Mouse (Mus musculus) liver, embryonic 11.5 days (tissue): Measurements from ENCODE around the gene Glcci1. TPM values are rescaled to one million over a fixed set of nuclear protein-coding genes. Genes with fewer than 3 reads are reported as not detected.

Experiments used
- ATAC-seq: fragments of 200-750 bp; cut with Nextera tagmentation; replicated peaks from 2 replicates; pipeline ENCODE4 v1.8.0; 2017; ENCODE audit warnings: moderate number of reproducible peaks, mild to moderate bottlenecking, moderate TSS enrichment, moderate library complexity; ENCODE audit not compliant: low FRiP score
- DNase-seq: peaks from one replicate; pipeline ENCODE4 v3.0.0-alpha.2; 2017; ENCODE audit warnings: low spot score
- H3K27ac ChIP-seq: fragments of 300-500 bp; sonication (generic); 2 replicates; pipeline ENCODE4 v1.5.1; 2014; ENCODE audit warnings: mild to moderate bottlenecking, low read depth, low read length, control low read depth
- H3K27me3 ChIP-seq: fragments of 300-500 bp; sonication (generic); replicated peaks from 2 replicates; pipeline ENCODE4 v1.6.1; 2014; ENCODE audit warnings: low read length, mixed read lengths; ENCODE audit not compliant: control insufficient read depth, insufficient read depth
- H3K36me3 ChIP-seq: fragments of 300-500 bp; sonication (generic); 2 replicates; pipeline ENCODE4 v1.6.1; 2014; ENCODE audit warnings: mild to moderate bottlenecking, low read length, moderate library complexity, mixed read lengths; ENCODE audit not compliant: control insufficient read depth, insufficient read depth
- H3K4me1 ChIP-seq: fragments of 300-500 bp; sonication (generic); replicated peaks from 2 replicates; pipeline ENCODE4 v1.6.1; 2014; ENCODE audit warnings: low read length, mixed read lengths; ENCODE audit not compliant: control insufficient read depth, insufficient read depth
- H3K4me2 ChIP-seq: fragments of 300-500 bp; sonication (generic); 2 replicates; pipeline ENCODE4 v1.6.1; 2014; ENCODE audit warnings: mild to moderate bottlenecking, control low read depth, moderate library complexity
- H3K4me3 ChIP-seq: fragments of 300-500 bp; sonication (generic); 2 replicates; pipeline ENCODE4 v1.5.1; 2014; ENCODE audit warnings: low read depth, low read length, control low read depth
- H3K9ac ChIP-seq: fragments of 300-500 bp; sonication (generic); 2 replicates; pipeline ENCODE4 v1.6.1; 2014; ENCODE audit warnings: low read depth, low read length, control low read depth
- H3K9me3 ChIP-seq: fragments of 300-500 bp; sonication (generic); 2 replicates; pipeline ENCODE4 v1.6.1; 2016; ENCODE audit warnings: low read length, inconsistent platforms, mixed read lengths; ENCODE audit not compliant: control insufficient read depth
- WGBS: fragments of 180-500 bp; shearing (Covaris S2); extraction: QIAGEN DNeasy Blood & Tissue Kit; methylation state at CpG from one replicate; pipeline ENCODE4 v1.1.7; 2014; 5-methylcytosine and 5-hydroxymethylcytosine counted together
- polyA plus RNA-seq: library from polyadenylated mRNA; unstranded; fragments of >200 nt; fragmentation: Nextera tagmentation; extraction: Ambion mirVana; gene quantifications from 2 replicates; pipeline ENCODE4 v1.2.1, GENCODE M21; 2014

Gene Glcci1
- polyA plus RNA-seq, 1 experiment from 2014 or later = 3.9 TPM

DNA sequence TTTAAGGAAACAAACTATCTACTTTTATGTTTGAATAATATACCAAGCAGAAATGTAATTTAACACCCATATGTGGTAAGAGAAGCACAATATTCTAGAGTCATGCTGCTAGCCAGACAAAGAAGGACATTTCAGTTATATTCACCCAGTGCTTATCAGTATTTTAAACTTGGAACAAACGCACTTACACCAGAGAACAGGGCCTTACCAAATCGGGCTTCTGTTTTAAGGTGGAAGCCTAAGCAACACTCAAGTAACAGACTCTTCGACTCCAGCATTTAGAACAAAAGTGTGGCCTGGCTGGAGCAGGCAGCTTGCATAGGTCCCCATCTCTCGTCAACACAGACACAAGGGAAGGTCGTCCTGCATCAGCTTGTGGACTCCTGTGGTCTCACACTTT, 21.2 kb upstream of the Glcci1 start:
- H3K4me3 ChIP-seq = no peak overlapping the region
- H3K9me3 ChIP-seq = no peaks in the 10 kb centered on the region
- peaks cover 30% of the 10 kb centered on the region for H3K4me1 ChIP-seq
- no peaks in the 10 kb centered on the region for H3K27me3 ChIP-seq
- no peaks in the 10 kb centered on the region for H3K36me3 ChIP-seq
- H3K27ac ChIP-seq = peak overlapping the region; percentile 55
- peak; percentile 28; the same call in 1 of the 2 replicates for ATAC-seq
- no peak for DNase-seq
- WGBS = 36% methylated on average over 5 of the region's 5 CpGs
- no peak overlapping the region for H3K9ac ChIP-seq
- H3K4me2 ChIP-seq = peak overlapping the region; percentile 14; the same call in 1 of the 2 replicates

DNA sequence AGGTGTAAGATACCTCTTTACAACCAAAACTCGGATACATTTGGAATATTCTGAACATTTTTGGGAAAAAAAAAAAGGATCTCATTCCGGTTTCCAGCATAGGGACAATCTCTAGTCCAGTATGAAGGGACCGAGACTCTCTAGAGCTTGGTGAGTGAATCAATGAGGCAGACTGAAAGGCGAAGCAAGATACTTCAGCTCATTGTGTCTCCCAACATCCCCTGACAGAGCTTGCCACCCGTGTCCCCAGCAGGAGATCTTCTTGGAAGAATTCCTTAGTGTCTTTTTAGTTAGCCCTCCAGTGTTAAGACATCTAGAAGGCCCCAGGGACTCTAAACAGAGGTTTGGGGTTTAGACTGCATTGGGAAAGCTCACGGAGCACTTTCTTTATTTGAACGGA, 20.1 kb upstream of the Glcci1 start:
- ATAC-seq (no peak), DNase-seq (no peak)
- 79% methylated on average over 7 of the region's 7 CpGs for WGBS
- H3K36me3 ChIP-seq = no peaks in the 10 kb centered on the region
- no peaks in the 10 kb centered on the region for H3K27me3 ChIP-seq
- no peak overlapping the region for H3K4me2 ChIP-seq
- H3K27ac ChIP-seq = no peak overlapping the region
- H3K9ac ChIP-seq = no peak overlapping the region
- no peaks in the 10 kb centered on the region for H3K9me3 ChIP-seq
- no peak overlapping the region for H3K4me3 ChIP-seq
- peaks cover 30% of the 10 kb centered on the region for H3K4me1 ChIP-seq

DNA sequence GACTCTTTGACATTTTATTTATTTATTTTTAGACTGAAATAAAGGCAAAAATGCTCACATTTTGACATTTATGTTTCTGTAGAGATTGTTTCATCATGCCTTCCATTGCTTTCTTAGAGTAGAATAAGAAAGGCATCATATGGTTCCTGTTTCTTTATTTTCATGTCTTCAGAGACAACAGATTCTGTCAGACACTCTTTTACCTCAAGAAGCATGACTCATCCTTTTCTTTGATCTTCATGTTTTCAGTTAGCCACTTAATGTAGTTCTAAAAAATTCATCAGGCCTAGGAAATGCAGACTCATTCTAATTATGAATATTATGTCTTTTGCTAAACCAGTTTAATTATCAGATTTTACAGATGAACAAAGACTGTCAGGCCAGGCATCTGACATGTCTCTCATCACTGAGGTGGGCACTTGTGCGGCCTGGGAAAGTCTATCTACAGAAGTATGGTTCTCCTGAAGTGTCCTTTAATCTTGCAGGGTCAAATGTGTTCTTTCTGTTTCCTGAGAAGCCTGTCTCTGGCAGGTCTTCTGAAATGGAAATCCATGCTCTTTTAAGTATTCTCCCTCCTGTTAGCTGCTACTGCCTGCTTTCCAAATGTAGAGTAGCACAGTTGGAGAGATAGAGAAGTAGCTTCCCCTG, 19.3 kb upstream of the Glcci1 start:
- Histone ChIP-seq H3K4me2 (no peak overlapping the region), H3K27me3 (no peaks in the 10 kb centered on the region), H3K9ac (no peak overlapping the region), H3K4me3 (no peak overlapping the region), H3K4me1 (peaks cover 25% of the 10 kb centered on the region), H3K9me3 (no peaks in the 10 kb centered on the region), H3K27ac (no peak overlapping the region), H3K36me3 (no peaks in the 10 kb centered on the region)
- DNase-seq (no peak), ATAC-seq (no peak)
- 57% methylated on average over 1 of the region's 1 CpGs for WGBS

DNA sequence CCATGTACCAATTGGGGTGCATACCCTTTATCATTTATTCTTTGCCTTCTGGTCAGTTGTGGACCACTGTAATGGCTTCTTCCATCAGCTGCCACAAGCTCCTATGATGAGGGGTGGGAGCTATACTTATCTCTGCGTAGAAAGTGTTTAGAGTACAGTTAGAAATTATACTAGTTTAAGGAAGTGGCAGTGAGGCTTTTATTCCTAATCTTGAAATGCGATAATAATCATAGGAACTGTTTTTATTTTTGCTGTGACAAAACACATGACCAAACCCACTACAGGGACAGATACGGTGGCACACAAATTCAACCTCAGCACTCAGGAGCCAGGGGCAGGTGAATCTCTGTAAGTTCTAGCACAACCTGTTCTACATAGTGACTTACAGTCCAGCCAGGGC, 17.2 kb upstream of the Glcci1 start:
- Histone ChIP-seq H3K9ac (no peak overlapping the region), H3K27ac (no peak overlapping the region), H3K4me3 (no peak overlapping the region), H3K36me3 (no peaks in the 10 kb centered on the region), H3K27me3 (no peaks in the 10 kb centered on the region), H3K4me2 (no peak overlapping the region), H3K9me3 (no peaks in the 10 kb centered on the region), H3K4me1 (peaks cover 4% of the 10 kb centered on the region)
- 86% methylated on average over 3 of the region's 3 CpGs for WGBS
- DNase-seq (no peak), ATAC-seq (no peak)

DNA sequence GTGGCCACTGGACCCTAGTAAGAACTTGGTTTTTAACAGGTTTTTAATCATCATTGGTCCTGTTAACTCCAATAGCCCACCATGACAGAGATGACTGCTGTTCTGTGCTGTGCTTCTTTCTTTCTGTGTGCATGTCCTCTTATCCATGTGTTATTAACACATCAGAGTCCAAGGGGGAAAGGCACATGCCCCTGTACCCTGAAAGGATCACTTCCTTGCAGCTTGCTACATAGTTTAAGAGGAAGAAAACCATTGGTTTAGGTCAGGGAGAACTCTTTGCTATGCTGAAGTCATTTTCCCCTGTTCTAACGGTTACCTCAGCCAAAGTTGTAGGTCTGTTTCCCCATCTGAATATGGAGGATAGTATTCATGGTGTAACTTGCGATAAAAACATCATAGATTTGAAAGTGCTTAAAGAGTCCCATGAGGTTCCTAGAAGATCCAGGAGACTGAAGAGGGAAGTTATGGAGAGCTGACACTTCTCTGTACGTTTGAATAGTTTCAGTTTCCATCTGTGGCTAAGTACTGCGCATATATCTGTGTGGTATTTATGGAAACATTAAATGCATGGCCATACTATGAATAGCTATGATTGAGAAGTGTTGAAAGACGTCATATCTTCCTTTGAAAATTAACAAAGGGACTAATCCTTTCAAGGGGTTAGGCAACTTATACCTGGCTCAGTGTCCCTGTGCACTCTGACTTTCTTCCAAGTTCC, 14.1 kb upstream of the Glcci1 start:
- ATAC-seq (no peak), DNase-seq (no peak)
- WGBS = 78% methylated on average over 5 of the region's 5 CpGs
- Histone ChIP-seq H3K9ac (no peak overlapping the region), H3K9me3 (no peaks in the 10 kb centered on the region), H3K36me3 (no peaks in the 10 kb centered on the region), H3K4me1 (no peaks in the 10 kb centered on the region), H3K27ac (no peak overlapping the region), H3K4me2 (no peak overlapping the region), H3K27me3 (no peaks in the 10 kb centered on the region), H3K4me3 (no peak overlapping the region)

DNA sequence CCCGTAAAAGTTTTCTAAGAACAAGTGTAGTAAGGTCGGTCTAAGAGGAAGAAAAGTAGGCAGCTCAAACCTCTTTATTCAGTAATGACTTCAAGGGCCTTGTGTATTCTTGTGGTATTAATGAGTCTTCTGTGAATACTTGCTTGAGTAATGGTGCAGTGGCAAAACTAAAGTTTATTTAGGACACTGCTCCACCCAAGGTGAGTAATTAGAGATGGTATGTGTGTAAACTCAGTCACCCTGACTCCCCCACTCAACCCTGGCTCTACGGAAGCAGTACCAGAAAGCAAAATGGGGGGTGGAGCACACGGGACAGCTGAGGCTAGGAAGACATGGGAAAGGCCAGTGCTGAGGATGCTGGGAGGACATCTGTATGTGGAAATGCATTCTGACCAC, 13.6 kb upstream of the Glcci1 start:
- H3K9me3 ChIP-seq = no peaks in the 10 kb centered on the region
- H3K4me3 ChIP-seq = no peak overlapping the region
- H3K27me3 ChIP-seq = no peaks in the 10 kb centered on the region
- H3K4me1 ChIP-seq = no peaks in the 10 kb centered on the region
- DNase-seq = no peak
- no peak overlapping the region for H3K4me2 ChIP-seq
- H3K36me3 ChIP-seq = no peaks in the 10 kb centered on the region
- no peak overlapping the region for H3K9ac ChIP-seq
- ATAC-seq = no peak
- 70% methylated on average over 4 of the region's 4 CpGs for WGBS
- H3K27ac ChIP-seq = no peak overlapping the region

DNA sequence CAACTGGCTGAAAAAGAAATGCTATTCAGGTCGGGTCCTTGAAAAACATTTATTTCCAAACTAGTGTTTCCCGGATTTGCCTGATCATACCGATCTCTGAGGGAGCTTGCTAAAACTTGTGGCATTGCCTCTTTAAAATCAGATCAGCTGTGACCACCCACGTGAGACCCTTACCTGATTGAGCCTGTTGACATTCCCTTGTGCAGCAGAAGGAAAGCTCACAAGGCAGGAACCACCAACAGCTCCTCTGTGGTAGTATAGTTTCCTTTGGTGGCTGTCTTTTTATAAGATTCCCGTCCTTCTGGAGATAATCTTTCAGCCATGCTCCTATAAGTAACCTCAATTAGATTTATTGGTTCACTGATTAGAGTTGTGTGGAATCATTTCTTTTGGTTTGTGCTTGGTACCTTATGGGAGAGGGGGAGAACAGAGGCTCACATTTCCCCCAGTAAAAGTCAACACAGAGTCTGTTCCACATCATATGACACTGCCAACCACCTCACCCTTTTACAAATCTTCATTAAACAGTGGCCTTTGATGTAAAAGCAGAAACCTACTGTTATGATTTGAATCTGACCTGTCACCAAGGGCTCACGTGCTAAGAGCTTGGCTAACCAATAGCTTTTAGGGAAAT, 12.0 kb upstream of the Glcci1 start:
- H3K27ac ChIP-seq = no peak overlapping the region
- no peaks in the 10 kb centered on the region for H3K27me3 ChIP-seq
- H3K4me3 ChIP-seq = no peak overlapping the region
- no peak overlapping the region for H3K9ac ChIP-seq
- no peak overlapping the region for H3K4me2 ChIP-seq
- no peak for ATAC-seq
- WGBS = 67% methylated on average over 6 of the region's 6 CpGs
- H3K4me1 ChIP-seq = no peaks in the 10 kb centered on the region
- H3K36me3 ChIP-seq = no peaks in the 10 kb centered on the region
- H3K9me3 ChIP-seq = no peaks in the 10 kb centered on the region
- no peak for DNase-seq

DNA sequence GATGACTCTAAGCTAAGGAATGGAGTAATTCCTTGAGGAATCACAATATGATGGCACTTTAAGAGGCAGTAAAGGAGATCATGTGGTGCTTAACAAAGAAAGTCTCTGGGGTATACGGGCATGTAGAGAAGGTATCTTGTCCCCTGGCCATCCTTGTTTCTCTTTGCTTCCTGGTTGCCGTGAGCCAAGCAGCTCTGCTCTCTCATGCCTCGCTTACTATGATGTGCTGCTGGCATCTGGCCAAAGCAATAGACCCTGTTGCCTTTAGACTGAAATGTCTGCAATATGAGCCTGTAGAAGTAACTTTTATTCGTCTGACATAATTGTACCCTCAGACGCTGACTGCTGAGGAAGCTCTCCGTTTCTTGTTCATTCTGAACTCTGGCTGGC, 11.5 kb upstream of the Glcci1 start:
- Histone ChIP-seq H3K27ac (no peak overlapping the region), H3K36me3 (no peaks in the 10 kb centered on the region), H3K4me2 (no peak overlapping the region), H3K4me3 (no peak overlapping the region), H3K27me3 (no peaks in the 10 kb centered on the region), H3K9ac (no peak overlapping the region), H3K4me1 (no peaks in the 10 kb centered on the region), H3K9me3 (no peaks in the 10 kb centered on the region)
- no peak for DNase-seq
- WGBS = 77% methylated on average over 6 of the region's 6 CpGs
- ATAC-seq = no peak

DNA sequence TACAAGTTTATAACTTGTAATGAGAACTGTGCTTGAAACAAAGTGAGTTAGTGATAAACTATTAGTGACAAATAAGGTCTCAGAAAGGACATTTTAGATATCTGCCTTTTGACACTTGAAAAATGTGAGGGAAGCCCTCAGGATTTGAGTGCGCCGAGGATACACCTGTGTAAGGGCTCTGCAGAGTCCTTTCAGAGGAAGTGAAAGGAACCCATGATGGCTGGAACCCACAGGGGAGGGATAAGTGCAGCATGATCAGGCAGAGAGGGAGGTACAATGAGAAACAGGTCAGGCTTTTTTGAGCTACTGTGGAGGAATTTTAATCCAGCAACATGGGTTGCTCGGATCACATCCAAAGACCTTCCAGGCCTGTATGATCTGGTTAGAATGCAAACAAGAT, 10.4 kb upstream of the Glcci1 start:
- ATAC-seq = no peak
- WGBS = 86% methylated on average over 3 of the region's 3 CpGs

More for the DNA sequence above, 10.4 kb upstream of the Glcci1 start:
- Histone ChIP-seq H3K9ac (no peak overlapping the region), H3K27ac (no peak overlapping the region), H3K27me3 (no peaks in the 10 kb centered on the region), H3K9me3 (no peaks in the 10 kb centered on the region), H3K4me1 (no peaks in the 10 kb centered on the region), H3K4me3 (no peak overlapping the region), H3K4me2 (no peak overlapping the region), H3K36me3 (no peaks in the 10 kb centered on the region)
- DNase-seq = no peak
